Comparison of ENCODE assay signal across 13 mouse cellular contexts in the genomic region with DNA sequence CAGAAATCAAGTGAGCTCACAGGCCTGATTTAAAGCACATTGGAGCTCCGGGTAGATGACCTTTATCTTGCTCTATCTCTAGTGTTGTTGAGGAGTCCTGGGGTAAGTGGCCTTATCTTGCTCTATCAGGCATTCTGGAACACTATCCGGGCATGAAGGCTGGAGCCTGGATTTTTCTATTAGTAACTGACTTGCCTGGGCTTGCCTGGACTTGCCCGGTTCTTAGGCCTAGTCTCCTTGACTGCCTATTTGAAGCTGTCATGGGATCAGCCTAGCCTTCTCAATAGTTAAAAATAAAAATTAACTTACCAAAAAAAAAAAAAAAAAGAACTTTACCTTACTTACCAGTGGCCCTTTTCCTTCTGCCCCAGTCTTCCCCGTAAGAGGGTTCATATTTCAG.
"Had no signal": no experiment of that assay in that cellular context is flagged by ENCODE, and none has a peak within 500 bp of the region (broad histone marks: within the 10 kb centered on the region; RNA-seq: fewer than 3 reads in every experiment).

No protein-coding gene starts in this region.

- H3K4me3 ChIP-seq: kidney, embryonic 15.5 days; left cerebral cortex, adult 2 months; limb, embryonic 15.5 days; liver, embryonic 13.5 days; lung, embryonic 15.5 days; megakaryocyte, embryonic 14.5 days; midbrain, embryonic 15.5 days; neural tube, embryonic 12.5 days had no signal

- H3K27me3 ChIP-seq: kidney, embryonic 15.5 days; limb, embryonic 15.5 days; liver, embryonic 13.5 days; lung, embryonic 15.5 days; midbrain, embryonic 15.5 days; neural tube, embryonic 12.5 days had no signal

- H3K36me3 ChIP-seq: kidney, embryonic 15.5 days; limb, embryonic 15.5 days; liver, embryonic 13.5 days; lung, embryonic 15.5 days; midbrain, embryonic 15.5 days; neural tube, embryonic 12.5 days had no signal

- H3K9me3 ChIP-seq: kidney, embryonic 15.5 days; limb, embryonic 15.5 days; liver, embryonic 13.5 days; lung, embryonic 15.5 days; midbrain, embryonic 15.5 days; neural tube, embryonic 12.5 days had no signal

- H3K4me1 ChIP-seq: kidney, embryonic 15.5 days; limb, embryonic 15.5 days; liver, embryonic 13.5 days; lung, embryonic 15.5 days; megakaryocyte, embryonic 14.5 days; midbrain, embryonic 15.5 days; neural tube, embryonic 12.5 days had no signal

- DNase-seq: kidney, postnatal 14 days; liver, embryonic 13.5 days; liver, postnatal 0 days; lung, postnatal 14 days; thymus, postnatal 4 days had no signal

- H3K27ac ChIP-seq: kidney, embryonic 15.5 days; left cerebral cortex, adult 2 months; limb, embryonic 15.5 days; liver, embryonic 13.5 days; lung, embryonic 15.5 days; macrophage; midbrain, embryonic 15.5 days; neural tube, embryonic 12.5 days had no signal
